Mouse (Mus musculus): ENCODE measurements around the gene Serpinb9g.
"Not testable (repeated sequence)": the region's sequence is repeated elsewhere in the genome, so short reads cannot be mapped to it uniquely, and the experiment has no call there.

The Serpinb9g gene

DNA sequence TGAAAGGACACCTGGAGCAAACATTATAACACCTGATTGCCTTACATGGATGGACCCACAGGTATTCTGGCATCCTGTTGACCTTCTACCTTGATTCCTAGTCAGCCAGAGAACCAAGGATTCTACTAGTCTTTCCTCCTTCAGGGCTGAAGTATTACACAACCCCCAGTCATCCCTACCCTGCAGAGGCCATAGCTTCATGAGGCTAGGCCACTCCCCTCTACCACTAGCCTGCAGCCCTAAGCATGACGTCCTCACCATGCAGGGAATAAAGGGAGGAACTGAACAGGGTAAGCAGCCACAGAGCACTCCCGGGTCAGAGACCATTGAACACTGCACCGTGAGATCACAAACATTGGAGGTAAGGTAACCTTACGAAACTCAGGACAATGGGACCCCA is at the start of gene Serpinb9g:
Gene Serpinb9g, plus strand, starts transcription at position 301 of the 400 bp plus-strand sequence.
- not testable (repeated sequence) for DNase-seq (ENCODE audit: low read depth, low spot score)

DNA sequence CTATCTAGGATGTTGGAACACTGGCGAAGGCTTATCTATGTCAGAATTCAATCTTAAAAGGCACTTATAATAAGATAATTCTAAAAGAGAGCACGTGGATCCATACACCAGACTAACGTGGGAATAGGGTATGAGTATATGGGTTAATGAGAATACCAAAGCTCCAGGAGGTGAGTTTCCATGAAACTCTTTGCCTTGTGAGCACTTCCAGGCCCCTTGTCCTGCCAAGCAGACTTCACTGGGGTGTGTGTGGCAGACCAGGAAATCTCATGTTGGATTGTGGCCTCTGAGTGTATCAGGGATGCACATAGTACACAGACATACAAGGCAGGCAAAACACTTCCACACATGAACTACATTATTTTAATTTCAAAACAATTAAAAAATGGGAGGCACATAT is 718 bp upstream of the Serpinb9g start:
- DNase-seq (ENCODE audit: low read depth, low spot score), result not testable (repeated sequence)

DNA sequence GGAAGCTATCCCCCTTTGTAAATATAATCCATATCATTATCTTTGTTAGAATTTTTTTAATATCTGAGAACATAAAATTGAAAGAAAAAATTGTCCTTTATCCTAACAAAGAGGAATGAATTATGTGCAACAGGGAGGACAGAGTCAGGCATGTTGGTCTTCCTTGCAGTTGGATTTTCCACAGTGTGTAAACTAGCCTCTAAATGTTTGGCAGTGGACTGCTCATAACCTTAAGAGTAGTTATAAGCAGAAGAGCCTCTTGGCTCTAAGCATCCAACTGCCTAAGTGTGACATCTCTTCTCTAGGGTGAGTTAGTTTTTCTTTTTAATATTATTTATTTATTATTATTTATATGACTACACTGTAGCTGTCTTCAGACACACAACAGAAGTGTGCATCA is 40.0 kb downstream of the Serpinb9g start:
- DNase-seq (ENCODE audit: low read depth, low spot score), result no peak

DNA sequence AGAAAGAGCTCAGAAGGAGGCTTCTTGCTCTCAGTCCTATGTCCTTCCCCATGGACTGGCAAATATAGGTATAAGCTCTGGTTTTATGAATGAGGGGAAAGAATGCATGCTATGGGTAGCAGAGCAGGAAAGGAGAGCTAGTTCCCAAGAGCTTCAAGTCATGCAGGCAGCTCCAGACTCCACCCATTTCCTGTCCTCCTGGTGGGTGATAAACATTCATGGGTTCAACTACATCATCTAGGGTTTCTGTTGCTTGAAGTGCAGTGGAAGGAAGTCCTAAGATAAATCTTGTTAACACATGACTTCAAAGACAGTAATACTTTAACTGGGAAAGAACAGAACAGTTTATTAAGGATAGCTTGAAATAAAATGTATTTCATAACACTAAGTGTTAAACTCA is 48.2 kb downstream of the Serpinb9g start:
- DNase-seq (ENCODE audit: low read depth, low spot score), result no peak
